Mouse (Mus musculus) liver, postnatal 0 days (tissue): Measurements from ENCODE around the gene Dpyd.

Experiments used
- CTCF ChIP-seq: sonication (generic); IDR thresholded peaks from 2 replicates; pipeline ENCODE4 v1.5.1; 2016; ENCODE audit warnings: antibody characterized with exemption, low read depth
- EP300 ChIP-seq: IDR thresholded peaks from 2 replicates; pipeline ENCODE4 v1.6.1; 2016; ENCODE audit warnings: antibody characterized with exemption, low read depth, mild to moderate bottlenecking

- TF ChIP-seq CTCF (no peak), EP300 (no peak)
These were observed 820.5 kb downstream of the Dpyd start for GRCm38 (mm10) chr3:119382395-119382794.
